In genomic region chr9:69125787-69126161, GRCm38 (mm10) we compare ENCODE assay signal across 8 mouse cellular contexts.
A peak's percentile ranks its signal among the peaks of the same experiment; 100 is the strongest.
DNase-seq lines count a peak whose midpoint lies in the region; ATAC-seq and TF ChIP-seq lines count a peak whose summit lies in the region.

No protein-coding gene starts in this region.

- no peak for TF ChIP-seq CTCF in layer of hippocampus, adult 2 months (conservative IDR thresholded peaks at IDR 0.05)

- peak overlapping the region; percentile 45 for H3K4me2 ChIP-seq in embryonic facial prominence, embryonic 12.5 days (replicated peaks)

- H3K9ac ChIP-seq in embryonic facial prominence, embryonic 12.5 days, result no peak overlapping the region

- H3K36me3 ChIP-seq in embryonic facial prominence, embryonic 12.5 days, result no peaks in the 10 kb centered on the region
- no peaks in the 10 kb centered on the region for H3K36me3 ChIP-seq in midbrain, embryonic 10.5 days

- H3K4me3 ChIP-seq in layer of hippocampus, adult 2 months, result peak overlapping the region; percentile 33
- peak overlapping the region; percentile 14; the same call in 1 of the 2 replicates for H3K4me3 ChIP-seq in embryonic facial prominence, embryonic 12.5 days
- peak overlapping the region; percentile 41 for H3K4me3 ChIP-seq in midbrain, embryonic 10.5 days

- DNase-seq in layer of hippocampus, adult 2 months (ENCODE audit: low spot score in 2 of 2), result no peak
- DNase-seq in layer of hippocampus, adult 18-20 months (ENCODE audit: low spot score in 2 of 2), result no peak
- peak; percentile 16 to 20 for DNase-seq in heart, postnatal 14 days
- no peak for DNase-seq in midbrain, embryonic 10.5 days (ENCODE audit: low spot score)
- DNase-seq in adipocyte (ENCODE audit: low spot score), result no peak
- no peak for DNase-seq in embryo, embryonic 10.5 days (ENCODE audit: low spot score)
- no peak for DNase-seq in kidney, postnatal 14 days

- H3K9me3 ChIP-seq in embryonic facial prominence, embryonic 12.5 days, result no peaks in the 10 kb centered on the region
- no peaks in the 10 kb centered on the region for H3K9me3 ChIP-seq in midbrain, embryonic 10.5 days (replicated peaks)

- H3K27ac ChIP-seq in layer of hippocampus, adult 2 months, result peak overlapping the region; percentile 78
- H3K27ac ChIP-seq in embryonic facial prominence, embryonic 12.5 days, result no peak overlapping the region
- 0 out of 2 replicates have a peak overlapping the region, but pooled peaks have one; percentile 28 for H3K27ac ChIP-seq in midbrain, embryonic 10.5 days (replicated peaks)

- H3K4me1 ChIP-seq in embryonic facial prominence, embryonic 12.5 days, result peaks cover 3% of the 10 kb centered on the region; the same call in 1 of the 2 replicates
- peaks cover 40% of the 10 kb centered on the region for H3K4me1 ChIP-seq in midbrain, embryonic 10.5 days

- intact Hi-C loops in heart, postnatal 14 days (cut with DNase I), result loop anchor here (5.0 kb wide), 1 partner anchor 167 kb away; no protein-coding TSS in a partner anchor

- peaks cover 7% of the 10 kb centered on the region; the same call in 1 of the 2 replicates for H3K27me3 ChIP-seq in embryonic facial prominence, embryonic 12.5 days
- peaks cover 39% of the 10 kb centered on the region for H3K27me3 ChIP-seq in midbrain, embryonic 10.5 days (ENCODE audit: low read depth, poor library complexity, severe bottlenecking)

- 64% methylated on average over 7 of the region's 7 CpGs for WGBS in embryonic facial prominence, embryonic 12.5 days
- WGBS in midbrain, embryonic 10.5 days, result 65% methylated on average over 7 of the region's 7 CpGs

- ATAC-seq in embryonic facial prominence, embryonic 12.5 days (ENCODE audit: insufficient number of reproducible peaks, insufficient read depth, low FRiP score, low TSS enrichment), result no peak

Comparison
In these comparisons a context has a peak if more than half of its experiments do, and no peak if none do; other contexts are left out.
1. DNase-seq: peak in heart, postnatal 14 days (2 of 2); none in layer of hippocampus, adult 2 months (0 of 2), layer of hippocampus, adult 18-20 months (0 of 2), midbrain, embryonic 10.5 days (single experiment), adipocyte (single experiment), embryo, embryonic 10.5 days (single experiment) and kidney, postnatal 14 days (single experiment).
2. Peak in every context shown above with its lines, with median percentiles within 50 percentile points of each other: H3K4me3 ChIP-seq.